Mouse (Mus musculus) liver, embryonic 16.5 days (tissue): ENCODE data around the gene Fcer2a. TPM values are rescaled to one million over a fixed set of nuclear protein-coding genes. Genes with fewer than 3 reads are reported as not detected.

Source experiments
- ATAC-seq: fragments of 200-750 bp; cut with Nextera tagmentation; 2 replicates; pipeline ENCODE4 v1.8.0; 2017; ENCODE audit warnings: low read depth, mild to moderate bottlenecking, moderate number of reproducible peaks, moderate library complexity
- H3K27ac ChIP-seq: fragments of 300-500 bp; sonication (generic); 2 replicates; pipeline ENCODE4 v1.5.1; 2014; ENCODE audit warnings: mild to moderate bottlenecking, low read length
- H3K27me3 ChIP-seq: fragments of 300-500 bp; sonication (generic); 2 replicates; pipeline ENCODE4 v1.6.1; 2014; ENCODE audit warnings: low read depth, low read length, mixed read lengths; ENCODE audit not compliant: control insufficient read depth, insufficient read depth
- H3K36me3 ChIP-seq: fragments of 300-500 bp; sonication (generic); 2 replicates; pipeline ENCODE4 v1.6.1; 2014; ENCODE audit warnings: mild to moderate bottlenecking; ENCODE audit not compliant: control insufficient read depth, insufficient read depth
- H3K4me1 ChIP-seq: fragments of 300-500 bp; sonication (generic); 2 replicates; pipeline ENCODE4 v1.6.1; 2014; ENCODE audit warnings: low read depth, low read length, mixed read lengths; ENCODE audit not compliant: control insufficient read depth
- H3K4me2 ChIP-seq: fragments of 300-500 bp; sonication (generic); 2 replicates; pipeline ENCODE4 v1.6.1; 2014; ENCODE audit warnings: low read depth, low read length, mixed read lengths
- H3K4me3 ChIP-seq: fragments of 300-500 bp; sonication (generic); 2 replicates; pipeline ENCODE4 v1.5.1; 2014; ENCODE audit warnings: low read depth, mild to moderate bottlenecking, low read length
- H3K9ac ChIP-seq: fragments of 300-500 bp; sonication (generic); 2 replicates; pipeline ENCODE4 v1.6.1; 2014; ENCODE audit warnings: low read depth, low read length
- H3K9me3 ChIP-seq: fragments of 300-500 bp; sonication (generic); replicated peaks from 2 replicates; pipeline ENCODE4 v1.6.1; 2016; ENCODE audit warnings: low read length; ENCODE audit not compliant: control insufficient read depth
- WGBS: fragments of 180-500 bp; shearing (Covaris S2); extraction: QIAGEN DNeasy Blood & Tissue Kit; methylation state at CpG from one replicate; pipeline ENCODE4 v1.1.7; 2014; ENCODE audit not compliant: insufficient replicate concordance; 5-methylcytosine and 5-hydroxymethylcytosine counted together
- polyA plus RNA-seq: library from polyadenylated mRNA; unstranded; fragments of >200 nt; fragmentation: Nextera tagmentation; extraction: Ambion mirVana; gene quantifications from 2 replicates; pipeline ENCODE4 v1.2.1, GENCODE M21; 2015

The Fcer2a gene
- polyA plus RNA-seq, 1 experiment from 2014 or later, result not detected

DNA sequence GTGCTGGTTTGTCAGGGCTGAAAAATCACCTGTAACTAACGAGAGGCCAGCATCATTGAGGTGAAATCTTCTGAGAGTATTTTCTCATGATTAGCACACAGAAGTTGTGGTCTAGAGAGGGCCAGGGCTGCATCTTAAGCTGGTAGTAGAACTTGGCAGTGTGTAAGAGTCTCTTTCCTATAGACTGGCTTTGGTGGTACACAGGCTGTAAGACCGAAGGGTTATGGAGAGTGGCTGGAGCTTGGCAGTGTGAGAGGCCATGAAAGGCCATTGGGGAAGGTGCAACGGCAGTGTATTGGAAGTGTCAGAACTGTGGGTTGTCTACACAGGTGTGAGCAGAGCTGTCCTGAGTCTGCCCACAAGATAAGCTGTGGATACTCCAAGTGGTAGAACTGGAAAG is 16.3 kb upstream of the Fcer2a start:
- Histone ChIP-seq H3K27ac (no peak overlapping the region), H3K27me3 (no peaks in the 10 kb centered on the region), H3K4me2 (no peak overlapping the region), H3K4me1 (no peaks in the 10 kb centered on the region), H3K36me3 (no peaks in the 10 kb centered on the region), H3K4me3 (no peak overlapping the region), H3K9me3 (no peaks in the 10 kb centered on the region), H3K9ac (no peak overlapping the region)
- ATAC-seq, result no peak
- WGBS, result 39% methylated on average over 3 of the region's 3 CpGs

DNA sequence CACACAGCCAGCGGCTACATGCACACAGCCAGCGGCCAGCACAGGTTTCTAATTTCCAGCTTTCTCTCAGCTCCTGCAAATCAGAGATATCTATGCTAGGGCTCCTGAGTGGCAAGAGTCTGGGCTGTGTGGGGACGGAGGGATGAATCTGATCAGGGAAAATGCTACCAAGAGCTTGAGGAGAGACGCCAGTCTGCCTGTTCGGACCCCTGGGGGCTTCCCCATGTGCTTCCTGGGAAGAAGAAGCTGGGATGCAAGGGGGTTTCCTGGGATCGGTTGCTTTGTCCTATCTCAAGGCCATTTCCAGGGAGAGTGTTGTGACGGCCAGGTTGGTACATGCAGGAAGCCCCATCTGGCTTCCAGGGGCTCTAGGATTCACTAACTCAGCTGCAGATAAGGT is 13.6 kb upstream of the Fcer2a start:
- Histone ChIP-seq H3K27ac (no peak overlapping the region), H3K27me3 (no peaks in the 10 kb centered on the region), H3K9me3 (no peaks in the 10 kb centered on the region), H3K9ac (no peak overlapping the region), H3K4me1 (no peaks in the 10 kb centered on the region), H3K4me2 (no peak overlapping the region), H3K4me3 (no peak overlapping the region), H3K36me3 (no peaks in the 10 kb centered on the region)
- WGBS, result 54% methylated on average over 7 of the region's 7 CpGs
- no peak; the same call in 1 of the 2 replicates for ATAC-seq

DNA sequence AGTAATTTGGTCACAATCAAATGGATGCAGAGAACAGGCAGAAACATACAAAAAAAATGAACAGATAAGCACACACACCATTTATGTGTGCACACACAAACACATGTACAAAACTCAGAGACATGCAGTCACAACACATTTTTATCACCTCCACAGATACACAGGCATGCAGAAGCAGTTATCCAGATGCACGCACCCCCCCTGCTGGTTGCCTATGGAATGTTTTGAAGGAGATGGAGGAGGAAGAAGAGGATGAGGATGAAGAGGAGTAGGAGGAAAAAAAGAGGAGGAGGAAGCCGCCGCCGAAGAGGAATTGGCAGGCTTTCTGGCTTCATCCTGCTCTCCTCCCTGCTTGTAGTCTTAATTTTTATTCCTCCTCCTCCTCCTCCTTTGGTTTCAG is 11.7 kb upstream of the Fcer2a start:
- H3K4me2 ChIP-seq, result no peak overlapping the region
- no peak overlapping the region for H3K4me3 ChIP-seq
- no peak for ATAC-seq
- no peaks in the 10 kb centered on the region for H3K9me3 ChIP-seq
- H3K9ac ChIP-seq, result no peak overlapping the region
- WGBS, result 41% methylated on average over 4 of the region's 4 CpGs
- H3K4me1 ChIP-seq, result no peaks in the 10 kb centered on the region
- no peaks in the 10 kb centered on the region for H3K27me3 ChIP-seq
- no peak overlapping the region for H3K27ac ChIP-seq
- no peaks in the 10 kb centered on the region for H3K36me3 ChIP-seq

DNA sequence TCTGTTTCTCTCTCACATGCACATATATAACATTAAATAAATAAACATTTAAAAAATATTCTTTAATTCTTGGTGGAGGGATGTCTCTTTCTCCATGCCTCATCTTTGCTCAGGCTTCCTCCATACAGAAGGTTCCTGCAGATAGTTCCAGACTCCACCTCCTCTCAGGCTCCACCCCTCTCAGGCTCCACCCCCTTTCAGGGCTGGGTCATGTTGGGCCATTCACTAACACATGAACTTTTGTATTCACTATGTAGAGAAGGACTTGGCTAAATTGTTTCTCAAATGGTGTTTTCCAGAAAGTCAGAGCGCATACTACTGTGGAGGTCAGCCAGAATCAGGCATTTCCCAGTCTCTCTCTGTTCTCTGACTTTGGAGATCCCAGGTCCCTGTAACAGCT is 7.5 kb upstream of the Fcer2a start:
- WGBS, result 90% methylated on average over 1 of the region's 1 CpGs
- Histone ChIP-seq H3K27me3 (no peaks in the 10 kb centered on the region), H3K4me3 (no peak overlapping the region), H3K9ac (no peak overlapping the region), H3K4me2 (no peak overlapping the region), H3K27ac (no peak overlapping the region), H3K36me3 (no peaks in the 10 kb centered on the region), H3K4me1 (no peaks in the 10 kb centered on the region), H3K9me3 (no peaks in the 10 kb centered on the region)
- no peak for ATAC-seq

DNA sequence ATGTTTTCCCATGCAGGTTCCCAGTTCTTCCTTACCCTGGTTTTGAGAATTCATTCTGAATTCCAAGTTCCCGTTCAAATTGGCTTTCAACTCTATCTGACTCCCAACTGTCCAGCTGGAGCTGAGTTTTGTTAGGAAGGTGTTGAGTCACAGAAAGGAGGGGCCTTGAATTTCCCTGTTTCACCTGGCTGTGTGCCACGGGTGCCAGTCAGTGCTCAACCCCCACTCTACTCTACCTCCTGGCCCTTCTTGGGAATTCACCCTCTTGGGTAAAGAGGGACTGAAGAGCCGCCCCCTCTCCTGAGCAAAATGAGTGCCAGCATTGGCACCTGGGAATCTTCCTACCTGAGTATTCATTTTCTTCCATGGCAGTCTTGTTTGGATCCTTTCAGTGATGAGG is 3.2 kb downstream of the Fcer2a start:
- Histone ChIP-seq H3K9me3 (no peaks in the 10 kb centered on the region), H3K27me3 (no peaks in the 10 kb centered on the region), H3K4me2 (no peak overlapping the region), H3K4me1 (no peaks in the 10 kb centered on the region), H3K27ac (no peak overlapping the region), H3K4me3 (no peak overlapping the region), H3K36me3 (no peaks in the 10 kb centered on the region), H3K9ac (no peak overlapping the region)
- no peak for ATAC-seq
- 51% methylated on average over 3 of the region's 3 CpGs for WGBS

DNA sequence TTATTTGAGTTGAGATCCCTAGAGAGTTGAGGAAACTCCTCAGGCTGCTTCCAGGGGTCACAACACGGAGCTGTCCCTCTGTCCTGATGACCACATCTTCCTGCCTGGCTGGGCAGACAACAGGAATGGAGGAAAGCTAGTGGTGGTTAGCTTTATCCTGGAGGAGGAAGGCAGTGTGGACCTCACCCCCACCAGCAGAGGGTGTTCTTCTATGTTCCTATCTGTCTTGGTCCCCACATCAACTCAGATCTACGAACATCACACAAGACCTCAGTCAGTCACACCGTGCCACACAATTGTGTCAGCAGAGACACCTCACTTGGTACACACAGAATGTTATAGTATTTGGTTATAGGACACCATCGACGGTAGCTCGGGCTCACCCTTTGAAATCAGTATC is 6.4 kb downstream of the Fcer2a start:
- H3K9me3 ChIP-seq, result no peaks in the 10 kb centered on the region
- no peaks in the 10 kb centered on the region for H3K36me3 ChIP-seq
- H3K4me3 ChIP-seq, result no peak overlapping the region
- H3K4me2 ChIP-seq, result no peak overlapping the region
- no peaks in the 10 kb centered on the region for H3K27me3 ChIP-seq
- WGBS, result 50% methylated on average over 6 of the region's 6 CpGs
- H3K4me1 ChIP-seq, result no peaks in the 10 kb centered on the region
- no peak overlapping the region for H3K9ac ChIP-seq
- no peak for ATAC-seq
- H3K27ac ChIP-seq, result no peak overlapping the region

DNA sequence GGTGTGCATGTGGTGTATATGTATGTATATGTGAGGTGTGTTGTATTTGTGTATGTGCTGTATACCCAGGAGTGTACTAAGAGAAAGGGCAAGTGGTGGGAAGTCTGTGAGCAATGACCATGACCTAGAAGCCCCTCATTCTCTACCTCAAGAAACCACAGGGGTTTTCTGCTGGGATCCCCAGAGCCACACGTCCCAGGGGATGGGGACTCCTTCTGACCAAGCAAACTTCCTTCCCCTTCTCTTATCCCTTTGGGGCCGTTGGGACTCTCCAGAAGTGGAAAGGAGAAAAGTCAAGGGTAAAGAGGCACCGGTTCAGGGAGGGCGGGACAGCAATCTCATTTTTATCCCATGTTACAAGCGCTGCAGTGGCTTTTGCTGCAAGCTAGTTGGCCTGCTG is 8.6 kb downstream of the Fcer2a start:
- 43% methylated on average over 5 of the region's 5 CpGs for WGBS
- no peaks in the 10 kb centered on the region; the same call in 1 of the 2 replicates for H3K36me3 ChIP-seq
- H3K4me1 ChIP-seq, result no peaks in the 10 kb centered on the region
- H3K27me3 ChIP-seq, result no peaks in the 10 kb centered on the region
- H3K4me2 ChIP-seq, result no peak overlapping the region
- H3K9ac ChIP-seq, result no peak overlapping the region
- H3K9me3 ChIP-seq, result no peaks in the 10 kb centered on the region
- ATAC-seq, result no peak
- H3K4me3 ChIP-seq, result no peak overlapping the region
- no peak overlapping the region for H3K27ac ChIP-seq

DNA sequence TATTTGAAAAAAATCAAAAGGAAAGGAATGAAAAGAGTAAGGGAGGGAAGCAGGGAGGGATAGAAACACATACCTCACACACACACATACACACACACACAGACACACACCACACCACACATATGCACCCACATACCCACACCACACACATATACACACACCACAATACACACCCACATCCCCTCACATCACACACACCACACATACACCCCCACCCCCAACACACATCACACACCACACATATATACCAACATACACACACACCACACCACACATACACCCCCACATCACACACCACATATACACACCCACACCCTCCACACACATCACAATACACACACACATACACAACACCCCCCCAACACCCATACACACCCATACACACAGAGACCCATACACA is 9.4 kb downstream of the Fcer2a start:
- Histone ChIP-seq H3K4me3 (no peak overlapping the region), H3K9me3 (no peaks in the 10 kb centered on the region), H3K36me3 (peaks cover 5% of the 10 kb centered on the region), H3K27ac (no peak overlapping the region), H3K9ac (no peak overlapping the region), H3K4me1 (no peaks in the 10 kb centered on the region), H3K4me2 (no peak overlapping the region), H3K27me3 (no peaks in the 10 kb centered on the region)
- no peak for ATAC-seq

DNA sequence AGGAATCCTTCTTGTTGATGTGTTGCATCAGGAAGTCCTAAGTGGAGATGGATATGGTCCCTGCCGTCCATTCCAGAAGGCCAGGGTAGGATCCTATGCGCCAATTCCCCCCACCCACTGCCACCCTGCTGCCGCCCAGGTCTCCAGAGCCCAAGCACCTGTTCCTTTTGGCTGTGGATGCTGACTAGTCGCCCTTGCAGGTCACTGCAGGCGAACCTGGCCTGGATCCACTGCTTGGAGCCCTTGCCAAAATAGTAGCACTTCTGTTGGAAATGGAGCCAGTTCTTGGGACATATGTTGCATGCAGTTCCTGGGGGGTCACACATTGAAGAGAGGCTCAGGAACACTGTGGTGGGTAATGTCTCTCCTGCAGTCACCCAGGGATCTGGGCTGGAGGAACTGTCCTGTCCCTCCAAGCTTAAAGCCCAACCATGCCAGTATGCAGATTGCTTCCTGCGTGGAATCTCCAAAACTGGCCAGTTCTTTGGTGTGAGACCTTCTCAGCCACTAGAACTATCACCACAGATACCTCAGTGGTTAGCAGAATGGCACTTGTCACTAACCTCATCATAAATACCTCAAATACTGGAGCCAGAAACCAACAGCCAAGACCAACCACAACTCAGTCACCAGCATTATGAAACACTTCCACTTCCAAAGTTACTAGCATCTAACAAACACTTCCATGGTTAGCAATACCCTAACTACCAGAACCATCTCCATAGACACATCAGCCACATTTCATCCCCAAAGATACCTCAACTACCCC is 10.4 kb downstream of the Fcer2a start:
- Histone ChIP-seq H3K9me3 (no peaks in the 10 kb centered on the region), H3K36me3 (peaks cover 14% of the 10 kb centered on the region), H3K4me2 (no peak overlapping the region), H3K4me3 (no peak overlapping the region), H3K4me1 (no peaks in the 10 kb centered on the region), H3K9ac (no peak overlapping the region), H3K27me3 (no peaks in the 10 kb centered on the region), H3K27ac (no peak overlapping the region)
- 58% methylated on average over 6 of the region's 6 CpGs for WGBS
- no peak for ATAC-seq
